Mouse (Mus musculus): ENCODE measurements around the gene Mroh9. TPM values are rescaled to one million over a fixed set of nuclear protein-coding genes. Genes with fewer than 3 reads are reported as not detected.

The Mroh9 gene
- polyA plus RNA-seq (2014; fragmentation: Nextera tagmentation; extraction: Ambion mirVana): not detected in 2 replicates

DNA sequence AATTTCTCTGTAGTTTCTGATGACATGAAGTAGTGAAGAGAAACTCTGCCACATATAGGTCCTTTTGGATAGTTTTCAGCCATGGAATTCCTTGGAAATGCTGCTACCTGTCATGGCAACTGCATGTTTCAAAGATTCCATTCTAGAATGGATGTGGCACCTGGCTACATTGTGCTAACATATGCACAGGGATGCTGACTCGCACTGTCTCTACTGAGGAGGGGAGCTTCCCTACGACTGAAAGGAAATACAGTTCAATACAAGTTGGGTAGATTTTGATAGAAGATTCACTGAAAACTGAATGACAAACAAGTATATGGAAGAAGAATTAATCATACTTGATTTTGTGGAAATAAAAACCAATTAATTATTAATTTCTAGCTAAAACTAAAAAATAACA is at the start of gene Mroh9:
TSS of gene Mroh9 (minus strand) at position 101 of the 400 bp plus-strand sequence.
- H3K9ac ChIP-seq (ENCODE audit: low read length): no peak within 1 kb of the TSS
- H3K27me3 ChIP-seq (replicated peaks; ENCODE audit: control insufficient read depth, insufficient read depth, low read length): no peaks in the 10 kb centered on the region
- H3K9me3 ChIP-seq (replicated peaks; ENCODE audit: control insufficient read depth, low read length): no peaks in the 10 kb centered on the region
- no peaks in the 10 kb centered on the region for H3K36me3 ChIP-seq (ENCODE audit: control insufficient read depth, insufficient read depth, low read length)
- H3K27ac ChIP-seq (ENCODE audit: low read depth, low read length): no peak within 1 kb of the TSS
- H3K4me1 ChIP-seq (ENCODE audit: control insufficient read depth, insufficient read depth, low read length): no peaks in the 10 kb centered on the region
- ATAC-seq (no peak), DNase-seq (ENCODE audit: low spot score) (no peak)
- no peak within 1 kb of the TSS for H3K4me3 ChIP-seq (ENCODE audit: low read depth, low read length)
- 89% methylated on average over 2 of the region's 2 CpGs for WGBS
- H3K4me2 ChIP-seq (ENCODE audit: low read length): no peak within 1 kb of the TSS

DNA sequence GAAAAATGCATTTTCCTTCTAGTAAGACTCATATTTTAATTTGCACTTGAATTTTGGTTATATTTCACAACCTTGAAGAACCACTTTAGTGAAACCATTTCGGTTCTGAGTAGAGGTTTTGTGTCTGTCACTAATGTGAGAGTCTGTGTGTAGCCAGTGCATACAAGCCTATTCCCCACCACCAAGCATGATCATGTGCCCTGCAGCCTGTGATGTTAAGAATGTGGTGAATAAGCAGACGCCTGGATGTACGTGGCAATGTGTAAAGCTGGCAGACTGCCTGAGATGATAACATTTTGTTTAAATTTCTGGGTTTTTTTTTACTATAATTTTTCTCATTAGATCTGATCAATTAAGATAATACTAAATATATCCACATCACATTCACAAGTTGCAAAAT is 44.5 kb upstream of the Mroh9 start:
- no peak overlapping the region for H3K27ac ChIP-seq (ENCODE audit: low read depth, low read length)
- ATAC-seq: no peak

DNA sequence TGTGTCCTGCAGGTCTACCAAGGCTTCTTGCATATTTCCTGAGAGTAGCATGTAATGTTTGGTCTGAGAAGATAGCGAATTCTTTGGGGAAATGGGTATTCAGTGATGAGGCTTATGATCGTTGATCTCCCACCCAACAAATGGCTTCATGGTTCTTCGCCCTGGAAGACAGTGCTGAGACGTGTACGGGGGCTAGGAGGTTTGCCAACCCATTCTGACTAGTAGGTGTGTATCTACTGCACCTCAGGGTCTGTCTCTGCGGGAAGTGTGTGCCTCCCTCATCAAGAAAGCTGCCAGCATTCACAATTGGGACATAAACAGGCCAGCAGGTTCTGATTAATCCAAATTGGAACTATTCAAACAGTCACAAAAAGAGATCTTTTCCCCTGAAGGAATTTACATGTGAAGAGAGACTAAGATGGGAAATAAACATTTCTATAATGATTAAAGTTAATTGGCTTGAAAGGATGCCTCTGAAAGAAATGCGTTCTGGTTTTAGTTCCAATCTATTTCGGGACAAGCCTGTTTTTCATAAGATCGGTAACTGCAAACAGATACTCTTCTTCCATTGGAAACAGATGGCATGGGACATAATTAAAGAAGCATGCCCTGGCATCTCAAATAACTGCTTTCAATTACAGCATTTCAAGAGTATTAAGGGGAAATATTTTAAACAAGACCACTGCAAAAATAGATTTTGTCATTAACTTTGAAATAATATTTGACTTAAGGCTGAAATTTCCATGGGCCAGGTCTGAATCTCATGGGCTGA is 43.8 kb upstream of the Mroh9 start:
- DNase-seq (ENCODE audit: low spot score) (peak; percentile 54), ATAC-seq (no peak)
- no peak overlapping the region for H3K4me3 ChIP-seq (ENCODE audit: low read depth, low read length)
- WGBS: 44% methylated on average over 9 of the region's 9 CpGs
- H3K9ac ChIP-seq (ENCODE audit: low read length): no peak overlapping the region
- no peaks in the 10 kb centered on the region for H3K27me3 ChIP-seq (replicated peaks; ENCODE audit: control insufficient read depth, insufficient read depth, low read length)
- H3K4me1 ChIP-seq (ENCODE audit: control insufficient read depth, insufficient read depth, low read length): no peaks in the 10 kb centered on the region; the same call in none of the 2 replicates
- no peaks in the 10 kb centered on the region for H3K9me3 ChIP-seq (replicated peaks; ENCODE audit: control insufficient read depth, low read length)
- no peak overlapping the region for H3K4me2 ChIP-seq (ENCODE audit: low read length)
- no peaks in the 10 kb centered on the region for H3K36me3 ChIP-seq (ENCODE audit: control insufficient read depth, insufficient read depth, low read length)
- H3K27ac ChIP-seq (ENCODE audit: low read depth, low read length): 0 out of 2 replicates have a peak overlapping the region, but pooled peaks have one; percentile 39

More for the DNA sequence above, 44.5 kb upstream of the Mroh9 start:
- peak; percentile 41 for DNase-seq (ENCODE audit: low spot score)
- H3K4me2 ChIP-seq (ENCODE audit: low read length): no peak overlapping the region
- H3K27me3 ChIP-seq (replicated peaks; ENCODE audit: control insufficient read depth, insufficient read depth, low read length): no peaks in the 10 kb centered on the region
- H3K4me1 ChIP-seq (ENCODE audit: control insufficient read depth, insufficient read depth, low read length): no peaks in the 10 kb centered on the region; the same call in none of the 2 replicates
- no peaks in the 10 kb centered on the region for H3K36me3 ChIP-seq (ENCODE audit: control insufficient read depth, insufficient read depth, low read length)
- H3K9me3 ChIP-seq (replicated peaks; ENCODE audit: control insufficient read depth, low read length): no peaks in the 10 kb centered on the region
- H3K9ac ChIP-seq (ENCODE audit: low read length): no peak overlapping the region
- H3K4me3 ChIP-seq (ENCODE audit: low read depth, low read length): no peak overlapping the region
- WGBS: 56% methylated on average over 3 of the region's 3 CpGs

DNA sequence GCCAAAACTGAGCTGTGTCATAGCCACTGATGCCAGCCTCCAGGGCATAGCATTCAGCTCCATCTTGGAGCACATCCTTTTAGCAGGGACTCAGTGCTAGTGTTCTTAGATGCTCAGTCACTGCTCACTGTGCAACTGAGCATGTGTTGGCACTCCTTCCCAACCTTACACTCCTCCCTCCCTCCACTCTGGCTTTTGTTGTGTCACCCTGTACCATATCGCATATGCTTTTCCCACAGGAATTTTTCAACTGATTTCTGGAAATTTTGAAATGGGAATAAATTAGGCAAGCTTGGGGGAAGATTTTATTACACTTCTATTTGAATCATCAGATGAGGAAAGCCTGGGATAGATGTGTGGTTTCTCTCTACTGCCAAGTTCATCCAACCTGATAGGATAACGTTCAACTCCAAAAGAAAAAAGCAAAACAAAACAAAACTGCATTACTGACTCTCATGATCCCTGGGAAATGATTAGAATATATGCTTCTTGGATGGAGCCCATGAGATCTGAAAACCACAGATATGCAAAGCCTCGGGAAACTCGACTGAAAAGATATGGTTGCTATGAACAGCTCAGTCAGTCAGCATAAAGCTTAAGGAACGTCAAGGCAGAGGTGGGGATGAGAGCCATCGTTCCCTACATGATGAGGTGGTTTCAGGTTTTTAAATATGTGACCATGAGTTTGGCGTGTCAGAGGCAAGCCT is 40.9 kb upstream of the Mroh9 start:
- WGBS: 86% methylated on average over 7 of the region's 7 CpGs
- Histone ChIP-seq H3K4me2 (ENCODE audit: low read length) (no peak overlapping the region), H3K36me3 (ENCODE audit: control insufficient read depth, insufficient read depth, low read length) (no peaks in the 10 kb centered on the region), H3K27me3 (replicated peaks; ENCODE audit: control insufficient read depth, insufficient read depth, low read length) (no peaks in the 10 kb centered on the region), H3K9me3 (replicated peaks; ENCODE audit: control insufficient read depth, low read length) (no peaks in the 10 kb centered on the region), H3K9ac (ENCODE audit: low read length) (no peak overlapping the region), H3K4me1 (ENCODE audit: control insufficient read depth, insufficient read depth, low read length) (no peaks in the 10 kb centered on the region; the same call in none of the 2 replicates), H3K4me3 (ENCODE audit: low read depth, low read length) (no peak overlapping the region), H3K27ac (ENCODE audit: low read depth, low read length) (no peak overlapping the region)
- ATAC-seq (no peak), DNase-seq (ENCODE audit: low spot score) (peak; percentile 8)

DNA sequence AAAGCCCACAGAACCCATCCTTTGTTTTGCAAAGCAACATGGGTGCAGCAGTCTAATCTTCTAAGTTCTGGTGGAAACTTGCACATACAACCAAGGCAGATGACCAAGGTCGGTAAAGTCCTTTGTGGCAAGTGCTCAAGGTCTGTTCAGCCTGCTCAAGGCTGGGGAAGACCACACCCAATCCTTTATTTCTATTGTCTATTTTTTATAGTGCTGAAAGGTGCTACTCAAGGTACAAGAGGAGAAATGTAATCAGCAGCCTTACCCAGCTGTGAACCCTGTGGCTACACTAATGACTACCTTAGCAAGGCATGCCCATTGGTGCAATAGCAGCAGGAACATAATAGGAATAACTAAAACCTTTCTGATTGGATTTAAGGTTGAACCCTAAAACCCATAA is 36.9 kb upstream of the Mroh9 start:
- 84% methylated on average over 1 of the region's 1 CpGs for WGBS

DNA sequence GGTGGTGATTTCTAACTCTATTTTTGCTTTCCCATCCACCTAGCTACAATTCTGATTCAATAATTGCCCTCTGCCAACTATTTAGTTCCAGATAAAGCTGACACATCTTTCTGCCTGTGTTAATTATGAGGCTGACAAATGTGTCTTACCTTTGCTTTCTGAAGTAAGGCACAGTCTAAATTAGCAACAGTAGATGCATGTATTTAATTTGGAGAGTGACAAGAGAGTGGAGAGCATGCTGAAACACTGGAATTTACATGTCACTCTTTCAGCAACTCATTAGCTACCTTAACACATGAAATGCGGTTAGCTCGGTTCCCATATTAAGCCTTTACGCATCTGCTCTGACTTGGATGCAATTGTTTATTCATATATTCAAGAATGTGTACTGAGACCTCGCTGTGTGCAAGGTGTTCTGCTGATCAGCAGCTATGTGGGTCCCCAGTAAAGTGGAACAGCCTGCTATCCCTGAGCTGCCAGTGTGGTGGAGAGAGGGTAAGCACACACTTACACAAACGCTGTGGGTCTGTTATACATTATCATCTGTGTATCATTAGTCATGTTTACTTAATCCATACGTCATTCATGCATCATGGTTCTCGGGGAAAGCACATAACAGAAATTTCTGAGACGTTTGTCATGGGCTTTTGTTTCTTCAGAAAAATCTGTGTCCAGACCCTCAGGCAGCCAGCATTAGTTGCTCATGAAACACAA is 28.1 kb upstream of the Mroh9 start:
- no peak overlapping the region for H3K9ac ChIP-seq (ENCODE audit: low read length)
- WGBS: 64% methylated on average over 8 of the region's 8 CpGs
- no peak overlapping the region for H3K4me3 ChIP-seq (ENCODE audit: low read depth, low read length)
- H3K9me3 ChIP-seq (replicated peaks; ENCODE audit: control insufficient read depth, low read length): no peaks in the 10 kb centered on the region
- DNase-seq (ENCODE audit: low spot score) (peak; percentile 12), ATAC-seq (0 out of 2 replicates have a peak, but pooled peaks have one; percentile 15)
- no peaks in the 10 kb centered on the region for H3K27me3 ChIP-seq (replicated peaks; ENCODE audit: control insufficient read depth, insufficient read depth, low read length)
- no peak overlapping the region for H3K4me2 ChIP-seq (ENCODE audit: low read length)
- H3K36me3 ChIP-seq (ENCODE audit: control insufficient read depth, insufficient read depth, low read length): no peaks in the 10 kb centered on the region
- H3K4me1 ChIP-seq (ENCODE audit: control insufficient read depth, insufficient read depth, low read length): no peaks in the 10 kb centered on the region
- H3K27ac ChIP-seq (ENCODE audit: low read depth, low read length): no peak overlapping the region

More for the DNA sequence above, 36.9 kb upstream of the Mroh9 start:
- no peak for ATAC-seq
- H3K27me3 ChIP-seq (replicated peaks; ENCODE audit: control insufficient read depth, insufficient read depth, low read length): no peaks in the 10 kb centered on the region
- no peak overlapping the region for H3K4me2 ChIP-seq (ENCODE audit: low read length)
- no peaks in the 10 kb centered on the region for H3K9me3 ChIP-seq (replicated peaks; ENCODE audit: control insufficient read depth, low read length)
- no peak overlapping the region for H3K9ac ChIP-seq (ENCODE audit: low read length)
- no peak for DNase-seq (ENCODE audit: low spot score)
- no peaks in the 10 kb centered on the region for H3K4me1 ChIP-seq (ENCODE audit: control insufficient read depth, insufficient read depth, low read length)
- no peak overlapping the region for H3K4me3 ChIP-seq (ENCODE audit: low read depth, low read length)
- H3K27ac ChIP-seq (ENCODE audit: low read depth, low read length): no peak overlapping the region
- H3K36me3 ChIP-seq (ENCODE audit: control insufficient read depth, insufficient read depth, low read length): no peaks in the 10 kb centered on the region

DNA sequence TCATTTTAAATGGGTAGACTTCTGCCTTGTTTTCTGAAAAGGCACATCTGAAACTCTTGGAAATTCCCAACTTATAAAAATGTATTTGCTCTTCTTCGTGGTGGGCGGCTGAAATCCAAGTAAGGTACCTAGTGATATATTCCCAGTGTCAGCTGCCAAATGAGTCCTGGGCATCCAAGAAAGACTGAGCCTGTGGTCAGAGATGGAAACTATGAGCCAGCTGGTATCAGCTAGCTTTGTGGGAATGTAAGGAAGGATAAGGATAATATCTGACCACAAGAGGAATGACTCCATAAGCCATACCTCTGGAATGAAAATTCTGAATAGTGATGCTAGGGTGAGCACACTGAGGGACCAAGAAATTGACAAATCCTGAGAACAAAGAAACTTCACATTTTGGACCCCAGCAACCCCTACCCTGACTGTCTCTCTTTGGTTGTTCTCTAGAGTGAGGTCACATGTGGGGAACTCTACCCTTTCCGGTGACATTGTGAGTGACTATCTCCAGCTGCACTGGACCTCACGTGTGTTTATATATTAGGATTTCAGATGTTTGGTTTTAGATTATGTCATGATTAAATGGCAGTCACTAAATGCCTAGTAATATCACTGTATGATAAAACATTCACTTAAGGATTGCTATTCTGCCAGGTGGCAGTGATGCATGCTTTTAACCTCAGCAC is 27.2 kb upstream of the Mroh9 start:
- Histone ChIP-seq H3K36me3 (ENCODE audit: control insufficient read depth, insufficient read depth, low read length) (no peaks in the 10 kb centered on the region), H3K27ac (ENCODE audit: low read depth, low read length) (no peak overlapping the region), H3K9me3 (replicated peaks; ENCODE audit: control insufficient read depth, low read length) (no peaks in the 10 kb centered on the region), H3K9ac (ENCODE audit: low read length) (no peak overlapping the region), H3K27me3 (replicated peaks; ENCODE audit: control insufficient read depth, insufficient read depth, low read length) (no peaks in the 10 kb centered on the region), H3K4me1 (ENCODE audit: control insufficient read depth, insufficient read depth, low read length) (no peaks in the 10 kb centered on the region), H3K4me3 (ENCODE audit: low read depth, low read length) (no peak overlapping the region), H3K4me2 (ENCODE audit: low read length) (no peak overlapping the region)
- DNase-seq (ENCODE audit: low spot score) (no peak), ATAC-seq (no peak)
- WGBS: 89% methylated on average over 4 of the region's 4 CpGs

DNA sequence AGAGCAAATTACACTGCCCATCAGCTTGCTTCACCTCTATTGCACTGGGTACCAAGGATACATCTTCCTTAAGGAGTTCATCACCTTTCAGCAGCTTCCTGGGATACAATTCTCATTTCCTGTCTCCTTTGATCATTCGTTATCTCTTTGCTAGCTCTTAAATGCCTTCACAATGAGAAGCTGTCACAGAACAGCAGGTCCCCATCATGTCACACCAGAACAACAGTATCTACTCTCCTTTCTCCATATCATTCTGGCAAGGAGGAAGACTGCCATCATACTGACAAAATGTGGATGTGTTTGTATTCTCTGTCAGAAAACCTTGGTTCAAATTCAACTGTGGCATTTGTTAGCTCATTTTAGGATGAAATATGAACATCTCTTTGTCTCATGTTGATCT is 19.5 kb upstream of the Mroh9 start:
- Histone ChIP-seq H3K36me3 (ENCODE audit: control insufficient read depth, insufficient read depth, low read length) (no peaks in the 10 kb centered on the region), H3K9ac (ENCODE audit: low read length) (no peak overlapping the region), H3K27me3 (replicated peaks; ENCODE audit: control insufficient read depth, insufficient read depth, low read length) (no peaks in the 10 kb centered on the region), H3K4me2 (ENCODE audit: low read length) (no peak overlapping the region), H3K4me1 (ENCODE audit: control insufficient read depth, insufficient read depth, low read length) (no peaks in the 10 kb centered on the region), H3K4me3 (ENCODE audit: low read depth, low read length) (no peak overlapping the region), H3K9me3 (replicated peaks; ENCODE audit: control insufficient read depth, low read length) (no peaks in the 10 kb centered on the region), H3K27ac (ENCODE audit: low read depth, low read length) (no peak overlapping the region)
- no peak for ATAC-seq
- 55% methylated on average over 1 of the region's 1 CpGs for WGBS
- DNase-seq (ENCODE audit: low spot score): no peak
